Mouse (Mus musculus) adrenal gland, postnatal 4 days (tissue): Measurements from ENCODE around the gene Mrtfa. TPM values are rescaled to one million over a fixed set of nuclear protein-coding genes. Genes with fewer than 3 reads are reported as not detected.

Experiments used
- DNase-seq, 2 experiments: peaks; one replicate each; pipeline ENCODE4 v3.0.0; 2021 to 2022; ENCODE audit warnings: low spot score in 2 of 2, mixed read lengths in 2 of 2
- total RNA-seq, 2 experiments: library from RNA; stranded (reverse); gene quantifications; 2 replicates each; pipeline ENCODE4 v1.2.3; 2021

The Mrtfa gene
- total RNA-seq, 2 experiments from 2014 or later, result 33.0 to 39.1 TPM

GRCm38 (mm10) chr15:80996090-80996835, 194.3 kb downstream of the Mrtfa start:
- DNase-seq, result no peak

DNA sequence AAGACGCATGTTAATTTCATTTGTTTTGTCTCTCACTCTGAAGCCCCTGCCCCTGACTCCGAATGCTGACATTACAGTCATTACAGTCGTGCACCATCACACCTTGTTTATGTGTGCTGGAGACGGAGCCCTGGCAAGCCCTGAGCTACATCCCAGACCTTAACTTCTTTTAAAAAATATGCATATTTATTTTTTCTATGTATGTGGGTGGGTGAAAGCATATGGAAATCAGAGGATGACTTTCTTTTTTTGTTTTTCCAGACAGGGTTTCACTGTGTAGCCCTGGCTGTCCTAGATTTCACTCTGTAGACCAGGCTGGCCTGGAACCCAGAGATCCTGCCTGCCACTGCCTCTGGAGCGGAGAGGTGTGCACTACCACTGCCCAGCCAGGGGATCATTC, 195.6 kb downstream of the Mrtfa start:
- DNase-seq, result no peak

GRCm38 (mm10) chr15:80989712-80990111, 200.8 kb downstream of the Mrtfa start:
- DNase-seq, result no peak

DNA sequence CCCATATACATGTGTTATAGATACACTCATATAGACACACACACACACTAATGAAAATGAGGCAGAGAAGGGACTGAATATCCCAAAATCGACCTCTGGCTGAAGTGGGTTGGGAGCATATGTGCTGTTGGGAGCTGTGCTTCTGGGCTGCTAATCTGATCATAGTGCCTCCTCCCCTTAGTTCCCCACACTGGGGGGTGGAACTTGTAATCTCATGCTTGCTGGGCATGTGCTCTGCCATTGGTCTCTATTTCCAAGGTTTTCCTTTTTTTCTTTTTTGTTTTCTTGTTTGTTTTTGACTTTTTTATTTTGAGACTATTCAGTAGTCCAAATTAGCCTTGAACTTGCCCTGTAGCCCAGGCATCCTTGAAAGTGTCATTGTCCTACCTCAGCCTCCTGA, 202.2 kb downstream of the Mrtfa start:
- no peak for DNase-seq

- DNase-seq, result no peak
Measured at GRCm38 (mm10) chr15:80983264-80983663, 207.3 kb downstream of the Mrtfa start.

GRCm38 (mm10) chr15:80981176-80981575, 209.4 kb downstream of the Mrtfa start:
- DNase-seq, result no peak

DNA sequence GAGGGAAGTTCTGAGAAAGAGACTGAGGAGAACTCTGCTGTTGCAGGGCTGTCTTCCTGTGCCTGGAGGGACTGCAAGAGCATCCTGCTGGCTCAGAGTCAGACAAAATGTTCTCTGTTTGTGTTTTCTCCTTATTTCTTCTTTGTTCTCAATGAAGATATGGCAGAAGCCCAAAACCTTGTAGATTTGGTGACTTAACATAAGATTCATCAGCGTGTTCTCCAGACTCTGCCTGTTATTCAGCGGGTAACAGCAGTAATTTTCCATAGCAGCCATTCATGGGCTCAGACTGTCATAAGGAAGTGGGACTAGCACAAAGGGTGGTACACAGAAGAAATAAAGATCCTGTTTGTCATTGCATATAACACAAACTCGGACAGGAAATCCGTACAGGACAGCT, 210.9 kb downstream of the Mrtfa start:
- no peak for DNase-seq

DNA sequence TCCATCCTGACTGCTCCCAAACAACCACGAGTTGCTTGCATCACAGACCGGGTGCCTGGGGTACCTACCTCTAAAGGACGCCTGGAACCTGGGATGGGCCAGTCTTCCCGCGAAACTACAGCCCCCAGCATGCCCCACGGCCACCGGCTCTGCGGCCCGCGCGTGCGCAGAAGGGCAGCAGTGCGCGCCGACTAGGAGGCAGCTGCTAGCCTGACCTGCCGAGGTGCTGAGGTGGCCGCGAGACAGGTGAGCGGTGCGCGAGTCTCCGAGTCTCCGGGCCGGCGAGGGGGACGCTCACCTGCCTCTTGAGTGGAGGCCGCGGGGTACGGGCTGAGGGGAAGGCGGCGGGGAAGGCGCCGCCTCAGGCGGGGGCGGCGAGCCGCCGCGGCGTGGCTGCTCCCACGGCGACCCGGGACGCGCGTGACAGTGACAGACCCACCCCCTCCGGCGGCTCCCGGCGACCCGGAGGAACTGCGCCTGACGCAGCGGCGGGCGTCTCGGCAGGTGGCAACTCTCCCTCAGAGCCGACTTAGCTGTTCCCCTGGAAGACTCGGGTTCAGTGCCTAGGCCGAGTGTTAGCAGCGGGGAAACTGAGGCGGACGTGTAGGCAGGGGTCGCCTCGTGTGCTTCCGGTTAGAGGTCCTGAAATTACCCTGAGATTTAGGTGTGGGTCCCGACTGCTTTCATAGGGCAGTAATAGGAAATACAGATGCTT, 212.8 kb downstream of the Mrtfa start, which contains the start of gene Sgsm3:
Sgsm3 (plus strand) TSS at position 146 of the 715 bp plus-strand sequence.
- peak; percentile 62 to 67 for DNase-seq

DNA sequence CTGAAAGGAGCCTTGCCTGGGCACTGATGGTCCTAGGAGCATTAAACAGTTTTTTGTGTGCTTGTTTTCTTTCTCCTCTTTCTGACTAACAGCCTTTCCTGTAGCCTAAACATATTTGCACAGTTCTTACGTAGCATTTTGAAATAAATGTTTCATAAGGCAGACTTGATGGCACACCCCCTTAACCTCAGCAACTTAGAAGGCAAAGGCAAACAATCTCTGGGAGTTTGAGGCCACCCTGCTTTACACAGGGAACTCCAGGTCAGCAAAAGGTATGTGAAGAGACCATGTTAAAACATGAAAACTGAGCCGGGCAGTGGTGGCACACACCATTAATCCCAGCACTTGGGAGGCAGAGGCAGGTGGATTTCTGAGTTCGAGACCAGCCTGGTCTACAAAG, 214.9 kb downstream of the Mrtfa start:
- DNase-seq, result no peak

- no peak for DNase-seq
Measured at GRCm38 (mm10) chr15:80974311-80974710, 216.2 kb downstream of the Mrtfa start.

GRCm38 (mm10) chr15:80969371-80969770, 221.2 kb downstream of the Mrtfa start:
- DNase-seq, result no peak

Other genes with a start within 250 kb of the Mrtfa start
- 10 to 100 TPM; 58.3 to 60.1 TPM for gene Adsl, start 242.3 kb downstream of the Mrtfa start, total RNA-seq
- gene Sgsm3, start 213.0 kb downstream of the Mrtfa start, total RNA-seq, result 10 to 100 TPM; 22.1 to 26.5 TPM
- 1 to 10 TPM in 1 of 2 experiments, under 1 TPM in 1; 0.99 to 1.0 TPM for gene Mchr1, start 44.7 kb upstream of the Mrtfa start, total RNA-seq
- 10 to 100 TPM; 83.2 to 85.2 TPM for gene Slc25a17, start 170.1 kb upstream of the Mrtfa start, total RNA-seq
- gene St13, start 209.3 kb upstream of the Mrtfa start, total RNA-seq, result 100 to 1,000 TPM; 157 to 177 TPM
- 10 to 100 TPM; 22.7 to 24.4 TPM for gene Xpnpep3, start 209.4 kb upstream of the Mrtfa start, total RNA-seq
- gene Dnajb7, start 217.5 kb upstream of the Mrtfa start, total RNA-seq, result under 1 TPM in 1 of 2 experiments, not detected in 1; 0.31 TPM